Mouse (Mus musculus) heart, postnatal 14 days (tissue): ENCODE results near the gene Gm49630. TPM values are rescaled to one million over a fixed set of nuclear protein-coding genes. Genes with fewer than 3 reads are reported as not detected.
"Not testable (repeated sequence)": the region's sequence is repeated elsewhere in the genome, so short reads cannot be mapped to it uniquely, and the experiment has no call there.

ENCODE experiments used
- DNase-seq, 2 experiments: peaks; one replicate each; pipeline ENCODE4 v3.0.0; 2021 to 2022
- intact Hi-C: fragments of 180-260 bp; cut with DNase I; formaldehyde crosslinking; loops from one replicate; pipeline ENCODE4 v1.15.1; 2025
- total RNA-seq, 2 experiments: library from RNA; stranded (reverse); gene quantifications; 2 replicates each; pipeline ENCODE4 v1.2.3; 2021

Gm49630 gene
- total RNA-seq, 2 experiments from 2014 or later = not detected

DNA sequence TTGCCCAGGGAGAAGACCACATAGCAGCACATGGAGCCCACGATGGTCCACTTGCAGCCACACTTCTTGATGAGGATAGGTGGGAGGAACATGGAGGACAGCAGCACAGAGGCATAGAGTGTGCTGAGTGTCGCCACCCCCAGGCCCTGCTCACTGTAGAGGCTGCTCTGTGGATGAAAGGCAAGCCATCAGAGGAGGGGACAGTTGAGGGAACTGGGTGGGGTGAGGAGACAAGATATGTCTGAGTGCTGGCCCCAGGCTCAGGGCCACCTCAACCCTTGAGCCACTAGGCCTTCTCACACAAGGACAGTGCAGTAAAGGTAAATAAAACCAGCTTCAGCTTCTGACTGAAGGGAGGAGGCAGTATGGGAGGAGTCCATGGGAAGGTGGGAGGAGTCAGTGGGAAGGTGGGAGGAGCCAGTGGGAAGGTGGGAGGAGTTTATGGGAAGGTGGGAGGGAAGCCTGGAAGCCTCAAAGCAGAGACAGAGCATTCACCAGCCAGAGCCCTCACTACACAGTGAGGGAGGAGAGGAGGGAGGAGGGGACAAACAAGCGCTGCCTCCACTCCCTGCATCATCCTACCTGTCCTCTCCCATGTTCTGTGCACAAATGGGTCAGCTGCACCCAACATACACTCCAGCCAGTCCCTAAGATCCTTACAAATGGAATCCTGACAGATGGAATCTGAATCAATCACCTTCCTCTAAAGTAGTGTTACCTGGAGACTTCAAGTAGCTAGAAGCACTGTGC lies 5.3 kb upstream of the Gm49630 start:
- DNase-seq, intact Hi-C loops: not testable (repeated sequence)

DNA sequence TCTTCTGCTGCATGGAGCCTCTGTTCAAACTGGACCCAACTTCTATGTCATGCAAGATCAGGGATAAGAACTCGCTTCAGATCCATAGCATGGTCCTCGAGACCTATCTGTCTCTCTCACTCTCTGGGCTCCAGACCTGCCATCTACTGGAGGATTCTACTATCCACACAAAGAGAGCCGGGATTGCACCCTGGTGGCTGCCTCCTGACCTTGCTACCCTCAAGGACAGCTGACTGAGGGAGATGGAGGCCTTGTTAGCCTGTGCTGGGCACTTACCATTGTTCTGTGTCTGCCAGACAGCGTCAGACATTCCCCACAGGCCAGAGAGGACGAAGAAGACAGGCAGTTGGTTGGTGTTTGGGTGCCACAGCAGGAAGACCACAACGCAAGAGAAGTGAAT lies 2.4 kb downstream of the Gm49630 start:
- intact Hi-C loops, DNase-seq: not testable (repeated sequence)

DNA sequence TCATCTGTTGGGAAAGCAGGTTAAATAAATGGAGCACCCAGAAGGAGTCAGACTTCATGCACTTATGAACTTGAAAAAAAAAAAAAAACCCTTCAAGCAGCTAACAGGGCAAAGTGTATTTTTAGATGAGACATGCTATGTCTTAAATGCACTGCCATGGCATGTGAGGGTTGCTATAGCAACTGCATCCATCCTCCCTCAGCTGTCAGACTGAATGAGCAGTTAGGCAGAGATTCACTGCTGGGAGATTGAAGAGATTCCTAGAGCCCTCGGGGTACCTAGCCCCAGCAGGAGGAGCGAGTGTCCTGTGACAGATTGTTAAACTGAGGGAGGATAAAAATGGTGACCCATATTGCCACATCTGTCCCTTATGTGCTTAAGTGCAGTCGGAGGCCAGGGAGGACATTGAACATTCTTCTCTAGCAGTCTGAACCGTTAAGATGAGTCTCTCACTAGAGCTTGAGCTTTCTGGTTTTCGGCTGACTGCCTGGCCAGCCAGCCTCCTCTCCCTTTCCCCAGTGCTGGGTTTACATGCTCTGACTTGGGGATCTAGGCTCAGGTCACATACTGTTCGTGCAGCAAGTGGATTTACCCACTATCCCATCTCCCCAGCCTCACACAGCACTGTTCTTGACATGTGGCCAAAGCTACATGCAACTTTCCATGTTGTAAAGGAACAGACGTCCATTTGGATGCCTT lies 5.0 kb downstream of the Gm49630 start:
- DNase-seq, intact Hi-C loops: not testable (repeated sequence)

DNA sequence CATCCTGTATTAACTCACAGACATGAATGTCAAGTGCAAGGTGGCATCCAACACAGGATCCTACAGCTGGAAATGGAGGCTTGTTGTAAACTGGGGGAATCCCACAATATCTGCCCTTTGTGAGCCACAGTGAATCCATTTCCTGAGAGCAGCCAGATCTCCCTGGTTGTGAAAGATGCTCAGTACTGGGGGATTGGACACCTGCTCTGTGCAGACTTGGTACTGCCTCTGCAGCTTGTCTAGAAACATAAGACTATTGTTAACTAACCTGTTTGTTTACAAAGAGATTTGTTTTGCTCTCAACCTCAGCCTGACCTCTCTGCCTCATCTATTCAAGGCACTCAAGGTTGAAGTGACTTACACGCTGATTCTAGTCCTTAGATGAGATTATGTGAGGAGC lies 5.5 kb downstream of the Gm49630 start:
- intact Hi-C loops, DNase-seq: not testable (repeated sequence)

DNA sequence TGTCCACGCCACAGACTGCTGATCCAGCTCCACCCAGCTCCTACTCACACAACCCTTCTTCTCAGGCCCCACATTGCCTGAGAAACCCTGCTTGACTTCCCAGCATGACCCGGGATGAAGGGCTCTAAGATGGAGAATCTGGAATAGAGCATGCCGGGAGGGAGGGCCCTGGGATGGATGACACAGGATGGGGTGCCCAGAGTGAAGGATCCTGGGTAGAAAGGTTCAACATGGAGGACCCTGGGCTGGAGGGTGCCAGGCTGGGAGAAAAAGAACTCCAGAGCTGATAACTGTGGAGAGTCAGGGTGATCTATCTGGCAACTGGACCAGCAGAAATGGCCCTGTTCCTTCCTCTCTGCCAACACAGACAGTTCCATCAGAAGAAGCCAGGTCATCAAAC lies 6.2 kb downstream of the Gm49630 start:
- DNase-seq, intact Hi-C loops: not testable (repeated sequence)

DNA sequence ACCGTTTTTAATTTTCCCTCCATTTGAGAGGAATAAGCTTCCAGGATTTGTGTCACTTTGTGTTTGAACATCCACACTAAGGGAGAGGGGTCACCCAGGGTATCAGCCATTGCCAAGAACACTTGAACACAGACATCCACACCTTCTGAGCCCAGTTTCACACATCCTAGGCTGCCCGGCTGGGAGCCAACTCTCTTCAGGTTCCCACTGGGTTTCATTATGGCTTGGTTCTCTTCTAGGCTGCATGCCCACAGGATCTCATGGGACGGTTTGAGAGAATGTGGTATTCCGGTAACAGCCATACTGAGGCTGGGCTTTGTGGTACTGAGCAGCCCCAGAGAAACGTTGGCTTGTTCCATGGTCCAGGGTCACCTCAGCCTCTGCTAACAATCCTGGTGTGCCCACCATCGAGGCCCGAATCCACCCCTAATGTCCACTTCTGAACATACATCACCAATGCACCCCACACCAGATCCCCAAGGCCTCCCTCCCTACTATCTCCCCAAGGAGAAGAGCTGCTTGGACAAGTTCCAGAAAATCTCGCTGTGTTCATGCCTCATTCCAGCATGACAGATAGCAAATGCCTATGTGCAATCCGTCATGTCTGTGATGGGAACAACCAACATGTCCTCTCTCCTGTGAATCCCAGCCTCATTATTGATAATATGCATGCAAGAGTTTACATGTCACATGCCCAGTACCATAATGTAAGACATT lies 10.9 kb downstream of the Gm49630 start:
- intact Hi-C loops = not testable (repeated sequence)
- DNase-seq = peak; percentile 23 to 69

DNA sequence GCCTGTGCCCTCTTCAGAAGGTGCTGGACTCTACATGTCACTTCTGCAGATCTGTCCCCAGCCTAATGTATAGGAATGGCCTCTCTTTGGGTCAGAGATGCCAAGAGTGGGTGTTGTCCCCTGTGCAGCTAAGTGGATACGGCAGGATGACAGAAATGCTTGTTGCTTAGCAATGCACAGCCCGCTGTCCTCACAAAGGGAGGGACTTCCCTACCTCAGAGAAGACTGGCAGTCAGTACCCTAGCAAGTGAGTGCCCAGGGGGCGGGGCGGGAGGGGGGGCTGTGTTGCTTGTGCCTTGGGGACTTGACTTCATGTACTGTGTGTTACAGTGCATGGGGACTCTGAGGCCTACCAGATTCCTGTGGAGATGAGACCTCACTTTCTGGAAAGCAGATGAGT lies 12.0 kb downstream of the Gm49630 start:
- intact Hi-C loops, DNase-seq: not testable (repeated sequence)

DNA sequence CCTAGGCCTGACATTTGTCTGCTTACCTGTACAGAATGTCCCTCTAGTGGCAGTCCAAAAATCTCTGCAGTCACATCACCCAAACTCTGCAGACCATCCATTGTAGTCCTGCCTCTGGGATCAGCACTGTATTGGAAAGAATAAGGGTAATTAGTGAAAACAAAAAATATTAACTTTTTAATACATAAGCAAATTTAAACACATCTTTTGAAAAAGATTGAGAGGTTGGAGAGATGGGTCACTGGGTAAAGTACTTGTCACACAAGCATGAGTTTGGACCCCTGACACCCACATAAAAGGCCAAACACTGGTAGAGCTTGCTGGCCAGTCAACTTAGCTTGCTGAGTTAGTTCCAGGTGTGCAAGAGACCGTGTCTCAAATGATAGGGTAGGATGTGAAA lies 19.2 kb downstream of the Gm49630 start, which contains the start of gene Ttll2:
Gene Ttll2 (minus strand): TSS at position 101 of the 400 bp plus-strand sequence.
- intact Hi-C loops, DNase-seq: not testable (repeated sequence)

DNA sequence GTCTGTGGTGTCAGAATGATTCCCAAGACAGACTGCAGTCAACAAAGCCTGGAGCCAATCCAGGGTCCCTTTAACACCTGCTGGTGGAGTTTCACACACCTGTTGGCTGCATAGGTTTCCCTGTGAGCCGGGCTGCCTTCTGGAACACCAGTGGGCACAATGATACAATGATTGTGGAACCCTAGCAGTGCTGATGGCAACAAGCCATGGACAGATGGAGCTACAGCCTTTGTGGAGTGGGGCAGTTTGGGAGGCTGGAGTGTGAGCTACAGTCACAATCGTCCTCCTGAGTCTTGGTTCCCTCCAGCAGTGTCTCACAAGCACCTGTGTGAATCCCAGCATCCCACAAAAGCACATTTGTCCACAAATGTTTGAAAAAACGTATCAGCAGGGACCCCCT lies 23.0 kb downstream of the Gm49630 start:
- DNase-seq, intact Hi-C loops: not testable (repeated sequence)

DNA sequence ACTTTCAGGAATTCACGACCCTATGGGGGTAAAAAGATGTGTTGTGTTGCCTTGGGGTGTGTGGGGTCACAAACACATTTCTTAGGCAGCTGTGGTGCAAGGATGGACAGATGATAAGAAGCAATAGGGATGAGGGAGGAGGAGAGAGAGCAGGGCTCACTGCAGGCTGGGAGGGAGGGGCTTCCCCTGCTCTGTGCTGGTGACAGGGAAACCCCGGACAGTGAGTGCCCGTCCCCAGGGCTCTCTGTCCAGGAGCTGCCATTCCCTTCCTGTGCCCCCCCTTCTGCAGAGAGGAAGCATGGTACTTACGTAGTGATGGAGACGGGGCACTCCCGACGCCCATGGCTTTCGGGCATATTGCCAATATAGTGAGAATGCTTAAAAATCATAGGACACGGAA lies 34.4 kb downstream of the Gm49630 start:
- intact Hi-C loops, DNase-seq: not testable (repeated sequence)

DNA sequence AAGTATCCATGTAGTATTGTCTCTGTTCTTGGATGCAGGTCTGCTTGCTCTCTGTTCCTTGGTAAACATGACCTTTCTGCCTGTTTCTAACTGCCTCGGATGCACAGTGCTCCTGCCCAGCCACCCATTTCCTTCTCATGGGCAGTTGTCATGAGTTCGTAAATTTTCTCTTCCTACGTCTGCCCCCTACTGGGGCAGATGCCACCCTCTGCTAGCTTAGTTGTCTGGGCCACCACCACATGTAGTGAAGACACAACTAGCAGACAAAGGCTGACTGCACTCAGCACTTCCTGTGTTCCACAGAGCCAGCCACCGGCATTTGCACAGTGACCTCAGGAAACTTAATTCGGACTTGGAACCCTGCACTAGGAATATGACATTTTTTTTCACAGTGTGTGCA lies 39.0 kb downstream of the Gm49630 start:
- DNase-seq, intact Hi-C loops: not testable (repeated sequence)

DNA sequence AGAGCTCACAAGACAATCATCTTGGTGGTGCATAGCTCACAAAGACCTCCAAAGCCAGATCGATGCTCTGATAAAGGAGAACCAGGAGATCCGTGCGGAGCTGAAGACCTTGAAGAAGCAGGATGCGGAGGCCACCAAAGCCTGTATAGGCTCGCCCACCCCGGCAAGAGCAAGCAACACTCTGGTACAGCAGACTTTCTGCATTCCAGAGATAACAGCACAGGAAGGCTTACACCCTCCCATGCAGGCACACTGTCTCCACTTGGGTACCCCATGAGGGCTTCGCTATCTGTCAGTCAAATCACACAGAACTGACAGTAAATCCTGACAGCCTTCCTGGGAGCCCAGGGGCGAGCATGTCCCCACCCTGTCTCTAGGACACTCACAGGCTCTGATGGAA lies 45.4 kb downstream of the Gm49630 start:
- intact Hi-C loops, DNase-seq: not testable (repeated sequence)

DNA sequence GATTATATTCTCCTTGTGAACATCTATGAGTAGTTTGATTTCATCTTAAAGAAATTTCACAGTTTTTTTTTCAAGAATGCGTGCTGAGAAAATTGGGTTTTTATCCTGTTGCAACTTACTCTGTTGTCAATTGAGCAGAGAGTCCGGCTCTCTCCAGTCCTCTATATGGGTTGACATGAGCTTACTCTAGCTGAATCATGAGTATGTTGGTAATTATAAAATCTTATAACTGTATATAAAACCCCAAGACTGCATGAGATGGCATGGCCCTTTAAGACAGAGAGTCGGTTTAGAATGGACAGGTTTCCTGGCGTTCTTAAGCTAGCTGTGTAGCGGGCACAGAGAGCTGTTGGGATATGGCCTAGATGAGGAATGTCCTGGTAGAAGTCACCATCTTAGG lies 47.4 kb downstream of the Gm49630 start, which contains the start of gene Tcp10a:
Gene Tcp10a (plus strand): TSS at position 301 of the 400 bp plus-strand sequence.
- DNase-seq, intact Hi-C loops: not testable (repeated sequence)

DNA sequence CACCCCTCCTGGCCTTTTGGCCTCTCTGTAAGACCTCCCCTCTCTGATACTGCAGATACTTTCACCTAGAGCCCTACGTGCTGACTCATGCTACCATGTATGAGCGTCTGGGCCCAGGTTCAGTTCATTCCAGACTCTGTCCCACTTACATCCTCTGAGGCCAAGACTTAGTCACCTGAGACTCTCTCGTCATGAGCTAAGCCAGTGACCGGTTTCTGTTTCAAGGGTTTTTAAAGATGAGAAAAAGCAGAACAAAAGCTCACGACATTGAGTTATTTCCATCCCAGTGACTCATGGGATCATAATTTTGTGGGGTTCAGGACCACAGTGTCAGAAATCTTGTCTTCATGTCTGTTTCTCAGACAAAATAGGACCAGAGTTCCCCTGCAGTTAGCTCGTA lies 52.0 kb downstream of the Gm49630 start:
- DNase-seq, intact Hi-C loops: not testable (repeated sequence)

DNA sequence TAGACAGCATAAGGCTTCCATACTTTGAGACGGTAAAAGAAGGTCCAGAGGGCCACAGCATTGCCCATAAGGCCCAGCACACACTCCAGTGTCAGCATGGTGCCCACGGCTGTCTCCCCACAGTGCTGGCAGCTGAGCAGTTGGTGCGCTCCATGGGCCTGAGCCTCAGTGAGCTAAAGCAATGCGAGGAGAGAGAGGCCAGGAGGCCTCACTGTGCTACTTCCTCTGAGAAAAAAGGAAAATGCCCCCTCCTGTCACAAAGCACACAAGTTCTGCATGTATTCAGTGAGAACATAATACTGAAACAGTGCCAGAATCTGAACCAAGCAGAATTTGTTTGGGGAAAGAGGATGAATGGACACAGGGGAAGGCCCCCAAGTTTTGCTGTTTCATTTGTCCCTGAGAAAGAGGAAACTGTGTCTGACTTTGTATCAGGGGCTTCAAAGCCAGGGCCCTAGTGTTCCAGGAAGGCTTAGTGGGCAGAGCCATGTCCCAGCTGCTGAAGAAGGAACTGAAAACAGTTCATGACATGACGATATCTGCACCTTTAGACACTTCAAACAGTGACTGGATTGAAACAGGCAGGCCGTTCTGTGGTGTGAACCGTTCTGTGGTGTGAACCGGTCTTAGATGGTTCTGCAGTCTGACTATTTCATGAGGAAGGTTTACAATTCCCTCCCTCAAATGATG lies 55.9 kb downstream of the Gm49630 start:
- intact Hi-C loops, DNase-seq: not testable (repeated sequence)

DNA sequence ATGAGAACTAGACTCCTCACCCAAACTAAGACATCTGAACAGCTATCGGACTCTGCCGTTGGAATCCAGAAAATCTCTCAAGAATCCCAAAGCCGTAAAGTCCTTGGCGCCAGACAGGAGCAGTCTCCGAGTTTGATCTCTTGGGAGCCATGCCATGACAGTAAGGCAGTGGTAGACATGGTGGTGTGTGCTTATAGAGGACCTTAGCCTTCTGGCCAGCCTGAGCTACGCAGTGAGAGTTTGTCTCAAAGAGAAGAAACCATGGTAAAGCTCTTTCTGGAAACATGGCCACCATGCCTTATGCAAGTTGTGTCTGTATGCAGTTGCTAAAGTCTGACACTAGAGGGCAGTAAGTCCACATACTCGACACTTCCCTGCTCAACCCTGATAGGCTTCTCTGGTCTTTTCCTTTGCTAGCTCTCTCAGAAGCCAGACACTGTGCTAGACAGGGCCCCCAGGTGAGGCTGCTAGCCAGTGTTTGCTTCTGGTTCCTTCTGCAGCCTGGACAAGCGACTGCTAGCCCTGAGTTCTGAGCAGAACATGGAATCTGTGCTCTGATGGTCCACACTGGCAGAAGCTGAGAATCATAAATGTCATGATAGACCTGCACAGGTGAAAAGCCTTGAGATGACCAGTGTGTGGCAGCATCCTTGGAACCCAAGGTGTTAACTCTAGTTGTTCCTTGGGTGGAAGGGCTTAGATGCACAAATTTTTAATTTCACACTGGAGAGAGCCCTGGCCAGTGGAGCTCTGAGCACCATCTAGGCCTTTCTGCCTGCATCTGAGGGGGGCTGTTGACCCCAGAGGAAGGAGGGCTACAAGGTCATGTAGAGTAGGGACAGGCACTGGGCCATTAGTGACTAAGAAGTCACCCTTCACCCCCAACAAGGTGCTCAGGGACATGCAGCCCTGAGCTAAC lies 65.2 kb downstream of the Gm49630 start:
- intact Hi-C loops = not testable (repeated sequence)
- DNase-seq = peak; percentile 22 to 54
